Mouse (Mus musculus) mesoderm, embryonic 11.5 days (tissue): Measurements from ENCODE around the gene Ubn1.

ENCODE experiments used
- DNase-seq: peaks from one replicate; pipeline ENCODE4 v3.0.0-alpha.2; 2012; ENCODE audit warnings: low read depth, low spot score

The Ubn1 gene

DNA sequence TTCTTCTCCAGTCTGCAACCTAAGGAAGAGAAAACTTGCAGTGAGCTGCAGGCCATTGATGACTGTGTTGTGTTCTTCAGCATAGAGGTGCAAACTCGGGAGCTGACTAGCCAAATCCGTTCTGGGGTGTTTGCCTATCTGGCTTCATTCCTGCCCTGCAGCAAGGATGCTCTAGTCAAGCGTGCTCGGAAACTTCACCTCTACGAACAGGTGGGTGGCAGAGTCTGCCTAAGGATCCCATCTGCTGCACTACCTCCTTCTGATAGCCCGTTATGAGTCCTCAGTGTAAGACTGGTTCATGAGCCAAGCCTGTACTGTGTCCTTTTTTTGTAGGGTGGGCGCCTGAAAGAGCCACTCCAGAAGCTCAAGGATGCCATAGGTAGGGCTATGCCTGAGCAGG lies 22.1 kb downstream of the Ubn1 start:
- DNase-seq = no peak

DNA sequence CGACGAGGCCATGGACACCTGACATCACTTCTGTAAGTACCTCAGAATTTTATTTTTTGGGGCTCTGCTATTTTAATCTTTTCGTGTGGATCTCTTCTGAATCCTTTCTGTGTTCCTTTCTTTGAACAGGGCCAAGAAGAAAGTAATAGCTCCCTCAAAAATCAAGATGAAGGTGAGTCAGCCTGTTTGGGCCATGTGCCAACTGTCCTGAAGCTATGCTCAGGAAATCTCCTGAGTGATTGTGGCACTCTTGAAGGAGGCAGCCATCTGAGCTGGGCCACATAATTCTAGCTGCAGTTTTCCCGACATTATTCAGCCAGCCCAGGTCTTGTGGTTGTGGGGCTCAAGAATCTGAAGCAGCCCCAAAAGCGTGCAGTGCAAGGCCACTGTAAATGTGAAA lies 24.5 kb downstream of the Ubn1 start:
- DNase-seq = no peak

DNA sequence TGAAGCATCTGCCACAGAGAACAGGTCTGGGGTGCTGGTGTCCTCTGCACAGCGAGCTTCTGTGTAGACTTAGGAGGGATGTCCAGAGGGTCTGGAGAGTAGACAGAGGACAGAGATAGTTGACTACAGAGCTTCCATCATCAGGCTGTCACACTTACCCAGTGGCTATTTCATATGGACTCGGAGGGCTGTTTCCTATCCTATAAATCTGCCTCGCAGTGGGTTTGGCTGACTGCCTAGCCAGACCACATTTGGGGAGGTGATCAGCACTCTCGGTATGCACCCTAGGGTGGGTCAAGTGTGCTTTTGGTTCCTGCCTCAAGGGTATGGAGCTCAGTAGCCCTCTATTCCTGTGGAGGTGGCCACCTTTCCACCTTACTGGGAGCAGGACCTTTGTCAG lies 35.3 kb downstream of the Ubn1 start:
- no peak for DNase-seq

DNA sequence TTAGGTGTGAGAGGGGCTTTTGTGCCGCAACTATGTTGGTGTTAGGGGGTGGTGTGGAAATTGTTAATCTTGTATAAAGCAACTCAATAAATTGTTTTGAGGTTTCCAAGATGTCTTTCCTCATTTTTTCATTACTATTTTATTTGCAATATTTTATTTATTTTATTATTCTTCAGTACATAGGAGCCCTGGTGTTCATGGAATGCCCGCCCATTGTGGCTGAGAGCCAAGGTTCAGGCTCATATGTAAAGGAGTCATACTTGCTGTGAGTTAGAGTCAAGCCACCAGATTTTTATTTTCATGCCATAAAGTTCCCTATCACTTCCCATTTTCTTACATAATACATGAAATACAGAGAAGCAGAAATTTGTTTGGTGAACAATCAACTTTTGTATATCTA lies 36.3 kb downstream of the Ubn1 start:
- no peak for DNase-seq

DNA sequence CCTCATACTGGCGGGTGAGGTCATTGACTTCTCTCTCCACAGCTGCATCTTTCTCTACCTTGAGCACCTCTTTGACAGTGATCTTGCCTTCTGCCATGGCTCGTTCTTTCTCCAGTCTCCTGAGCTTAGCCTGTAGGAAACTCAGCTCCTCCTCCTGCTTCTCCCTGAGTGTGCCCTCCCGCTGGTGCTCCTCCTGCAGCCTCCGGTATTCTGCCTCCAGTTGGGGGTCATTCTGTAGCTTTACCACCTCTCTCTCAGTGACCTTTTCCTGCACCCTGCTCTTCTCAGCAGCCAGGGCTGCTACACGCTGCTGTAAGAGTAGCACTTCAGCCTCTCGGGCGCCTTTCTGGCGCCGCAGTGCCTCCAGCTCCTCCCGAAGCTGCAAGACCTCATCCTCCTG lies 39.2 kb downstream of the Ubn1 start:
- DNase-seq = no peak

DNA sequence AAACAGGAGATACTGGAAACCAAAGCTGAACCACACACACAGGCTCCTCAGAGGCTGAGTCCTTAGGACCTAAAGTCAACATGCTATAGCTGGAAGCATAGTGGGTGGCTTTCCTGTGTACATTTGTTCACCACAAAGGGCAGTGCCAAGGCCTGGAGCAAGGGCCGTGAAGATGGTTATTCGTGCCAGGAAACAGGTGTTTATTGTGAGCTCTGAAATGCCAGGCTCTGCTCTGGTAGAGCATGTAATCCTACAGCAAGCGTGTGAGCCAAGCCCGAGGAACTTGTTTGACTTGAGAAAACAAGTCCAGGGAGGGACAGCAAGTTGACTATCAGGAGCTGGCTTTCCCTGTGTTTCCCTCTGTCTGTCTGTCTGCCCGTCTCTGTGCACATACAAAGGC lies 43.4 kb downstream of the Ubn1 start:
- DNase-seq = no peak

DNA sequence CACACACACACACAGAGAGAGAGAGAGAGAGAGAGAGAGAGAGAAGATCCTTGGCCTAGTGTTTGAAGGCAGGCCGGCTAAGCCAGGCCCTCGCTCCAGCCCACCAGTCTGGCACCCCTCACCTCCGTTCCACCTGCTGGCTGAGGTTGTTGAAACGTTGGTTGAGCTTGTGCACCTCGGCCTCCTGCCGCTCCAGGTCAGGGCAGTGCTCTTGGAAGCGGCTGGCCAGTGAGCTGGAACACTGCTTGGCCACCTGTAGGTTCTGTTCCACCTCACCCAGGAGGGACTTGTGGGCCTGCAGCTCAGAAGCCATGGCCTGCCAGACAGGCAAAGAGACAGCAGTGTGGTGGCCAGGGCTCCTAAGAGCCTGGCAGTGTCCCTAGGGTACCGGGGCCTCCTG lies 46.6 kb downstream of the Ubn1 start:
- DNase-seq = no peak

DNA sequence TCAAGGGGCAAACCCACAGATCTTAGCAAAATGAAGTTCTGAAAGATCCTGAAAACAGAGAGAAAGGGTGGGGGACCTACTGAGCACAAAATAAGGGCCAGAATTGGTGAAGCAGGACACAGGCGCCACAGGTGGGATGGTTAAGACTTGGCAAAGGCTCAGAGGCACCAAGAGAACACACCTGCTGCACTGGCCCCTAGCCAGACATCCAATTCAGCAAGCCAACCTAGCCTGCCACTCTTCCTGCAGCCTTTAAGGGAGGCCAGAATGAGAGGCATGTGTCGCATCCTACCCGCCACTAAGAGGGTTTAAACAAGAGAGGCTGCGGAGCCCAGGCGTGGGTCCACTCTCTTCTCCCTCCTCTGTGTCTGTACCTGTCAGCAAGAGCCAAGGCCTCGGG lies 51.1 kb downstream of the Ubn1 start:
- no peak for DNase-seq

DNA sequence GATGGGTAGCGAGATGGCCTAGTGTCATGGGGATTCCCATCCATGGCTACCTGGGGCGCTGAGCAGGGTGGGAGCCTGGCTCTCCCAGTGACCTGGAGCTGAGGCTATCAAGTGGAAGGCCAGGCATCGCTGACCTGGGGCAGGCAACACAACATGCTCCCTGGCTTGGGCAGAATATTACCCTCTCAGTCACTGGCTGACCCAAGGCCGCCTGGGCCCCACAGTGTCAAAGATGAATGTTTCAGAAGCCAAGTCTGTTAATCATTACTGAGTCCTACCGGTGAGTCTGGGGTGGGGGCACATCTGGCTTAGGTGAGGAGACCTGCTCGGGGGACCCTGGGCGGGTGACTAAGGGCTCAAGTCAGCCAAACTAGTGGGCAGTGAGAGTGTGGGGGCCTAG lies 60.0 kb downstream of the Ubn1 start:
- no peak for DNase-seq

DNA sequence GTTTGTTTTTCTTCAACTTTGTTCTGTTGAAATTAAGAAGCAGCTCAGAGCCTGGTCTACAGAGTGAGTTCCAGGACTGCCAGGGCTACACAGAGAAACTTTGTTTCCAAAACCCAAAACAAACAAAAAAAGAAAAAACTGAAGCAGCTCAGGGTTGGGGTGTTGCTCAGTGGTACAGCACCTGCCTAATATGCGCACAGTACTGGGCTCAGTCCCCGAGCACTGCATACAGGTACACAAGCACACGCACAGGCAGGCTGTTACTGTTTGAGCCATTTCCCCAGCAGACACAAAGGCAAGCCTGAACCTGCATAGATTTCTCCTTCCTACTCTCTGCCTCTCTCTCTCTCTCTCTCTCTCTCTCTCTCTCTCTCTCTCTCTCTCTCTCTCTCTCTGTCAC lies 61.2 kb downstream of the Ubn1 start:
- DNase-seq = no peak

DNA sequence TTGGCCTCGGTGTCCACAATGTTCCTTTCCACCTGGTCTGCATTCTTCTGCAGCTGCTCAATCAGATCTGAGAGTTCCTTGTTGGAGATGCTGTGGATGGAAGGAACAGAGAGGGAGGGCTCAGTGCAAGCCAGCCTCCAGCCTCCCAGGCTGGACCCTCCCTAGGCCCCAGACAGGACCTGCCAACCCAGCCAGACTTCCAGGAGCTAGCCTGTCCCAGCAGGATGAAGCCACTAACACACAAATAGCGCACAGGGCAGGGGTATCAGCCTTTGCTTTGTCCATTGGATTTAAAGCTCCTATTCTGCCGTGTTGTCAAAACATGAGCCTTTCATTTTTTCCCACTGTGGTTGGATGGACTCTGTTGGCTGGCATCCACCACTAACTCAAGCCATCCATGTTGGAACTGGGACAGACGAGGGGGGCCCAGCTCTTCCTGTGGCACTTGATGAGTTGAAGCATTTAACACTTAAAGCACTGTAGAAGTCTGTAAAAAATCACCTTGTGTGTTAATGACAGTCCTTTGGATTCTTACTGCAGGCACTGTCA lies 63.2 kb downstream of the Ubn1 start:
- DNase-seq = no peak

DNA sequence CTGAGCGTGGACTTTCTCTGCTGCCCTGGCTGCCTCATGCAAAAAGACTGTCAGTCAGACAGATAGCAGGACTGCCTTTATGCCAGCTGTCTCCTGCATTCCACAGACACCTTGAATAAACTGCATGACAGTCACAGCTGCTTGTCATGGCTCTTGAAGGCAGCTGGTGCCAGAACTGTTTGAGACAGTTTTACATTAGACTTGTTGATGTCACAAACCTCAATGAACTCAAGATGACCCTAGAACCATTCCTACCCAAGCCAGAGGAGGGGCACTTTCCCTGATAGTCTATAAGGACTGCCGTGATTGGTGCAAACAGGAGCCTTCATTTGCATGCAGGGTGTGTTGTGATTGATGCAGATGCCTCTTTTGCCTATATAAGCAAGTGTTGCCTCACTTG lies 63.7 kb downstream of the Ubn1 start:
- peak; percentile 17 for DNase-seq

DNA sequence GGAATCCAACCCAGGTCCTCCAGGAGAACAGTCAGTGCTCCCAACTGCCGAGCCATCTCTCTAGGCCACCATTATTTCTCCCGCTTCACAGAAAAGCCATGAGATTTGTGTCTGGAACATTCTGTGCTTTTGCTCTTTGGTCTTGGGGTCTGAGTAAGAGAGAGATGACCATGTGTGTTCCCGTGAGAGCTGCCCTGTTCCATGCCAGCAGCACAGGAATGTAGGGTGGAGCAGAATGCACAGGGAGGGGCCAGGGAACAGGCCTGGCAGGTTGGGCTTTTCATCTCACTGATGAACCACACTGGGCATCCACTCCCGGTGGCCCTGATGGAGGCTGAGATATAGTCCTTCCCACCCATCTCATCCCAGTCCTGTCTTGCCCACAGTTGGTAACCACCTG lies 69.5 kb downstream of the Ubn1 start:
- no peak for DNase-seq

DNA sequence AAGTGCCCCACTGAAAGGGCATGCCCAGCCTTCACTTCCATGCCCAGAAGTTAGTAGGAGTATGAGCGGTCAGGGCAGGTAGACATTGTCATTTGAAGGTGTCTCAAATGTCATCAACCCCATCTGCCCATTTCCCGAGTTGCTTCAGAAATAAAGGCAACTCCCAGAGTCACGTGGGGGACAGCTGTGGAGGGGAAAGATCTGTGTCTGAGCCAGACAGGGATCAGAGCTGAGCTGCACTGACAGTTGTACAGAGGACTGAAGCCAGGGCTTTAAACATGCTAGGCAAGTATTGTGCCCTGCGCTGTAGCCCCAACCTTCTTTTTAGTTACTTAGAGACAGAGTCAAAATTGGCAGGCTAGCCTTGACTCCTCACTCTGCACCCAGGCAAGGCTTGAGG lies 70.0 kb downstream of the Ubn1 start:
- no peak for DNase-seq

DNA sequence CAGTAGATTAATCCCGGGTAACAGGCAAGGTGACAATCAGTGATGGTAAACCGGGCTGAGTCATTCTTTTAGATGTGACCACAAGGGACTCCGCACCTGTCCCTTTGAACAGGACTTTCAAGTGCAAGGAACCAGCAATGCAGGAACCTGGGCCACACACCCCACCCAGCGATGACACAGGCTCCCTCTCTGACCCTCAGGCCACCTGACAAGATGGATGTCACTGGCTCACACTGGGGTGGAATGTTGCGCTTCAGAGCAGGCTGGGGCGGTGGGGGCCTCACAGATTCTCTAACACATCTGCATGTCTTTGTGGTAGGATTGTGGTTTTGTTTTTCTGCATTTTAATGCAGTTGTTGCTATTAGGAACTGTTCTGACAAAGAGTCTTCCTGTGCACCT lies 73.6 kb downstream of the Ubn1 start:
- no peak for DNase-seq

DNA sequence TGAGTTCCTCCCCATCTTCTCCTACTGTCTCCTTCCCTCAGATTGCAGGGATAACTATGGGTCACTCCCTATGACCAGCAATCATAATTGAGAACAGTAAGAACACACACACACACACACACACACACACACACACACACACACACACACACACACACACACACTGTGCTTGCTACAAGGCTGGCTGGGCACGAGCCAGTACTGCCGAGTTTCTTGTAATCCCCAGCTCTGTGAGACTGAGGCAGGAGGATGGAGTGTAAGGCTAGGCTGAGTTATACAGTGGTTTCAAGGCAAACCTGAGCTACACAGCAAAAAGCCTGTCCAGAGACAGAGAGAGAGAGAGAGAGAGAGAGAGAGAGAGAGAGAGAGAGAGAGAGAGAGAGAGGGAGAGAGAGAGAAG lies 80.3 kb downstream of the Ubn1 start:
- DNase-seq = no peak

DNA sequence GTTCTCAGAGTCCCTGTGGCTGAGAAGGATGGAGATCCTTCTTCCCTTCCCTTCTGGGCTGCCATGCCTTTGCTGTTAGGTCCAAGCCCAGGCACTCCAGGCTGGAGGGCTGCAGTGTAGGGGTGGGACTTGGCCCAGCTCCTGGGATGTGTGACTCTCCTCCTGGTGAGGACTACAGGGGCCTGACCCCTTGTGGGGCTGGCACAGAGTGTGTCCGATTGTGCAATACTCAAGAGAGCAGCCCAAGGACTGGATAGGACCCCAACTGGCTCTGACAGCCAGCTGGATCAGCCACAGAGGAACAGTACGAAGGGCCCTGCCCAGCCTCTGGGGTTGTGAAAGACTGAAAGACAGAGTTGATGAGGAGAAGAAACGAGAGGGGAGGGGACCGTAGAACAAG lies 80.9 kb downstream of the Ubn1 start:
- DNase-seq = no peak

DNA sequence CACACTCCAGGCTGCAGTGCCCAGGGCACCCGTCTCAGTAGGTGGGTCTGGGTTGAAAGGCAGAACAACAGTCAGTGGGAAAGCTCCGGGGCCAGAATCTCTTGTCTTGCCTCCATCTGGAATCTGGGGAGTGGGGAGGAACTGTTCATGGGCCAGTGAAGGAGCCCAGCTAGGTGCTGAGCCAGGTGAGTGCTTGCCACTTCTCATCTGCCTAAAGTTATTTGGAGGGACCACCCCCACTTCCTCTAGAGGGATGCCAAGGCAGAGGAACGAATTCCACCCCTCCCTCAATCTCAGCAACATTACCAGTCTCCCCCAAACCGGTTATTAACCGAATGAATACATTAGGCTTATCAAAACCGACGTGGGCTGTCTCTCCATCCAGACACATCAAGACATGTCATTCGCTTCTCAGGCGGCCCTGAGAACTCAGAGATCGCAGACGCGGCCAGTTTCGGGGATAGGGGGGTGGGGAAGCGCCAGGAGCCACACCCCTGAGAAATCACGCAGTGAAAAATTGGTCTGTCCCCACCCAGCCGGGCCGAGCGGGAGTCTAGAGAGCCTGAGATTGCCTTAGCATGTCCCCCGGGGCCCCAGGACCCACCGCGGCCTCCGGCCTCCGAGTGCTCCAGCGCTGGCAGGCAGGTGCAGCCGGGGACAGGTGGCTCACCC lies 81.5 kb downstream of the Ubn1 start:
- no peak for DNase-seq

DNA sequence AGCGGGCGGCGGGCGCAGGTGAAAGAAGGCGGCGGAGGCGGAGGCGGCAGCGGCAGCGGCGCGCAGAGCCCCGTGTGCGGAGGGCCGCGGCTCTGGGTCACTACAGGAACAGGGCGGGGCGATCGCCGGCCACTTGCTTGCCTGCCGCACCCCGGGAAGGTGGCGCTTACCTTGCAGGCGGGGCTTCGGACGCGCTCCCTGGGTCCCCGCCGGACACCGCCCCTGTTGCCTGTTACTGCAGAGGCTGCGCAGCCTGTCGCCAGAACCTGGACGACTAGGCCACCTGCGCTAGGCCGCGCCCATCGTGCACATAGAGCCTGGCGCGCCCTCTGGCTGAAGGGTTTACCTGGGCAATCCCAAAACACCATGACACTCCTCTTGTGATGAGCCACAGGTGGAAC lies 82.5 kb downstream of the Ubn1 start, which contains the start of gene Ppl:
Gene Ppl (minus strand): TSS at position 21 of the 401 bp plus-strand sequence.
- no peak for DNase-seq

DNA sequence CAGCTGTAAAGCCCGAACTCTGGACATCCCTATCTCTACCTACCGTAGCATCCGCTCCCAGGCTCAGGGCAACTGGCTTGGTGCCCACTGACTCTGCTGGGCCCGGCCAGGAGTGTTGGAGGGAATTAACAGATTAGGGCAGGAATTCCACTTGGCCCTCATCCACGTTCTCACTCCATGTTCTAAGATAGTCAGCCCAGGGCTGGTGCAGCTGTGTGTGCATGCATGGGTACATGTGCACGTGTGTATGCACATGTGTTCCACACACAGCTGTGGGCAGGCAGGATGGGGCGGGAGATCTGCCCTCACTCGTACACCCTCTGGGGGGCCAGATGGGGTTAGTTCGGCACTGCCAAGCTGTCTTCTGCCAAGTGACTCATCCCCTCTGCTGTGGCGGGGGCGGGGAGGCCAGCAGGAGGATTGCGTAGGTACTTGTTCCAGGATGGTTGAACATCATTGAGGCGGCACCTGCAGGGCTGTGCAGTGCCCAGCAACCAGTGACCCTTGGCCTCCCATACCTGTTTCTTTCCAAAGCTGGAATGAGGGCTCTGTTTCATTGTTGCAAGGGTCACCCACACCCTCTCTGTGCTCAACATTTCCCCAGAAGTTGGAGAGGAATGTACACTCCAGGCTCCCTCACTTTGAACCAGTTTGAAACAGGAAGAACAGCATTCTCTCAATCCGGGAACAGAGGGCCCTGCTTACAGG lies 84.9 kb downstream of the Ubn1 start:
- no peak for DNase-seq

DNA sequence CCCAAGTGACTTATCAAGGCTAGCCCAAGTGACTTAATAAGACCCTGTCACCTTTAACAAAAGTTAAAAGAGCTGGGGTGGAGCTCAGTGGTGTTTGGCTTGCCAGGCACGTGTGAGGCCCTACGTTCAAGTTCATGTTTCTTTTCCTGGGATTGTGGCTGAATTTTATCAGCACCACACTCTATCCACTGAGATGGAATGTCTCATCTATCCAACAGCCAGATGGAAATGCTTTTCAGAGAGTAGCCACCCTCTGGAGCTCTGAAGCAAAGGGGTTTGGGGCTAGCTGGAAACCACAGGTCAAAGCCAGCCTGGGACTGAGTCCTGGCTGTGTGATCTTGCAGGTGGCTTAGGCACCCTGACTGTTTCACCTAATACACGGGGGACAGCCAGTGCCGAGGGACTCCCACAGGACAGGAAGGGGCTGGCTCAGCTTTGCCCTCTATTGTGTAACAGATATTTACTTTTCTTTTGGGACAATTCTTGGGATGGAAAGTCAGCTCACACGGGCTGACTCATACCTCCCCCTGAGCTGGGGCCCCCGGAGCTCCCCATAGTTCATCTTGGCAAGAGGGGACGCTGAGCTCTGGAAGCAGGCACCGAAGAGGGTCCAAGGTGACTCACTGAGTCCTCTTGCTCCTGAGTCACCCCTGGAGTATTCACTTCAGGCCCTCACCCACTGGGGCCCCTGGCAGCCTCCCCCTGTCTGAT lies 85.8 kb downstream of the Ubn1 start:
- DNase-seq = no peak
